ENCODE assay signal across 10 mouse cellular contexts in the genomic region with DNA sequence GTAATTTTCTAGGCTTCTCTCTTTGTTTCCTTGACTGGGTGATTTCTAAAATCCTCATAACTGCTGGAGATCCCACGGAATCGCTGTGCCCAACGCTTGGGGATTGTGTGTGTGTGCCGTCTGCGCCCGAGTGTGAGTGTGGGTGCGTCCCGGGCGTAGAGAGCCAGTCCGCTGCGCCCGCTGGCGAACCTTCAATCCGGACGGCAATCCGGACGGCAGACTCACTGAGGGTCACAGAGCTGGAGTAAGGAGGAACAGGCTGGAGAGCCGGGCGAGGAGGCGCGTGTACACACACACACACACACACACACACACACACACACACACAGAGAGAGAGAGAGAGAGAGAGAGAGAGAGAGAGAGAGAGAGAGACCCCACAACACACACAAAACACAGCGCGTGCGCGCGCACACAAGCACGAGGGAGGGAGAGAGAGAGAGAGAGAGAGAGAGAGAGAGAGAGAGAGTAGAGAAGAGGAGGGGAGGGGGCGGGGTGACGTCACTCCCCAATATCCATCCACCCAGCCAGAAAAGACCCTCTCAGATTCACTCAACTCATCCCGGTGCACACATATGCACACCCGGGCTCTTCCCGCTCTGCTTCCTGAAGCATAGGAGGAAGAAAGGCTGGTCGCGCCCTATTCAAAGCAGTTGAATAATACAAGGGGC.
DNase-seq lines count a peak whose midpoint lies in the region; ATAC-seq and TF ChIP-seq lines count a peak whose summit lies in the region.
"Had no signal": no experiment of that assay in that cellular context is flagged by ENCODE, and none has a peak within 500 bp of the region (broad histone marks: within the 10 kb centered on the region; RNA-seq: fewer than 3 reads in every experiment).

No protein-coding gene starts in this region.

- H3K4me2 ChIP-seq in embryonic facial prominence, embryonic 15.5 days (replicated peaks): peak overlapping the region; percentile 84
- peak overlapping the region; percentile 71 for H3K4me2 ChIP-seq in heart, embryonic 15.5 days

- no peaks in the 10 kb centered on the region for H3K9me3 ChIP-seq in embryonic facial prominence, embryonic 15.5 days (replicated peaks)
- H3K9me3 ChIP-seq in heart, embryonic 15.5 days (replicated peaks): no peaks in the 10 kb centered on the region

- peak overlapping the region; percentile 93 for H3K9ac ChIP-seq in embryonic facial prominence, embryonic 15.5 days
- H3K9ac ChIP-seq in heart, embryonic 15.5 days: peak overlapping the region; percentile 96

- DNase-seq in brain, adult 2 months (ENCODE audit: low read depth, low spot score): peak; percentile 84
- DNase-seq in layer of hippocampus, postnatal 25 days (ENCODE audit: extremely low spot score in 1 of 2, low spot score in 1 of 2): peak; percentile 47
- peak; percentile 51 for DNase-seq in lung, postnatal 14 days
- DNase-seq in right cerebral cortex, postnatal 10 days (ENCODE audit: low spot score in 2 of 2): peak; percentile 75 to 81

- peak overlapping the region; percentile 97 for H3K27ac ChIP-seq in embryonic facial prominence, embryonic 15.5 days (replicated peaks)
- peak overlapping the region; percentile 95 for H3K27ac ChIP-seq in heart, embryonic 15.5 days
- H3K27ac ChIP-seq: macrophage had no signal

- H3K79me2 ChIP-seq in C2C12 (ENCODE audit: control insufficient read depth, insufficient read depth): no peaks in the 10 kb centered on the region

- no peak for TF ChIP-seq CTCF in C2C12 (IDR thresholded peaks at IDR 0.05; ENCODE audit: control insufficient read depth, insufficient read depth, insufficient read length)

- H3ac ChIP-seq in C2C12 (ENCODE audit: control insufficient read depth, insufficient read length, low read depth): peak overlapping the region; percentile 59

- no peak overlapping the region for H3K4me3 ChIP-seq in C2C12 (ENCODE audit: insufficient read depth, poor library complexity, severe bottlenecking)
- H3K4me3 ChIP-seq in embryonic facial prominence, embryonic 15.5 days (replicated peaks): peak overlapping the region; percentile 89
- H3K4me3 ChIP-seq in heart, embryonic 15.5 days: peak overlapping the region; percentile 97

- WGBS in embryonic facial prominence, embryonic 15.5 days: under 1% methylated on average over 33 of the region's 34 CpGs
- under 1% methylated on average over 34 of the region's 34 CpGs for WGBS in heart, embryonic 15.5 days

- peak; percentile 55 for ATAC-seq in embryonic facial prominence, embryonic 15.5 days (ENCODE audit: insufficient number of reproducible peaks, low FRiP score, low TSS enrichment, low read depth)
- peak; percentile 80 for ATAC-seq in heart, embryonic 15.5 days (replicated peaks; ENCODE audit: insufficient number of reproducible peaks, insufficient read depth, low FRiP score, low read depth)
- no peak for ATAC-seq in monocyte, adult 5-6 weeks (replicated peaks; ENCODE audit: insufficient number of reproducible peaks, low FRiP score, low TSS enrichment, poor library complexity, severe bottlenecking)

- H3K4me1 ChIP-seq in embryonic facial prominence, embryonic 15.5 days: no peaks in the 10 kb centered on the region
- peaks cover 7% of the 10 kb centered on the region for H3K4me1 ChIP-seq in heart, embryonic 15.5 days (replicated peaks)

- no peaks in the 10 kb centered on the region for H3K79me3 ChIP-seq in C2C12 (ENCODE audit: low read depth)

- no peaks in the 10 kb centered on the region for H3K36me3 ChIP-seq in C2C12 (ENCODE audit: control insufficient read depth, insufficient read depth)
- H3K36me3 ChIP-seq in embryonic facial prominence, embryonic 15.5 days: no peaks in the 10 kb centered on the region
- H3K36me3 ChIP-seq in heart, embryonic 15.5 days: no peaks in the 10 kb centered on the region

- no peaks in the 10 kb centered on the region for H3K27me3 ChIP-seq in C2C12 (ENCODE audit: control insufficient read depth, insufficient read depth, insufficient read length)
- no peaks in the 10 kb centered on the region for H3K27me3 ChIP-seq in embryonic facial prominence, embryonic 15.5 days
- H3K27me3 ChIP-seq in heart, embryonic 15.5 days: no peaks in the 10 kb centered on the region
- H3K27me3 ChIP-seq: Patski had no signal

TF ChIP-seq in C2C12, 6 proteins besides CTCF, POLR2A, EP300 and RAD21:
- TF ChIP-seq USF1 (IDR thresholded peaks at IDR 0.05; ENCODE audit: low read depth): no peak
- no peak for TF ChIP-seq MAX (IDR thresholded peaks at IDR 0.05)
- no peak for TF ChIP-seq FOSL1 (IDR thresholded peaks at IDR 0.05; ENCODE audit: insufficient read depth, low read length, poor library complexity, severe bottlenecking)
- no peak for TF ChIP-seq CEBPB (IDR thresholded peaks at IDR 0.05; ENCODE audit: low read depth)
- TF ChIP-seq MYOG (IDR thresholded peaks at IDR 0.05; ENCODE audit: control insufficient read depth, extremely low read depth, insufficient read length): no peak
- no peak for TF ChIP-seq MYOD1 (IDR thresholded peaks at IDR 0.05; ENCODE audit: control insufficient read depth, insufficient read length, low read depth)
